Mouse (Mus musculus): ENCODE measurements around the gene Gm17949. TPM values are rescaled to one million over a fixed set of nuclear protein-coding genes. Genes with fewer than 3 reads are reported as not detected.
"Not testable (repeated sequence)": the region's sequence is repeated elsewhere in the genome, so short reads cannot be mapped to it uniquely, and the experiment has no call there.

The Gm17949 gene
- total RNA-seq, 2 experiments from 2014 or later: 0.30 TPM; not detected in 1

DNA sequence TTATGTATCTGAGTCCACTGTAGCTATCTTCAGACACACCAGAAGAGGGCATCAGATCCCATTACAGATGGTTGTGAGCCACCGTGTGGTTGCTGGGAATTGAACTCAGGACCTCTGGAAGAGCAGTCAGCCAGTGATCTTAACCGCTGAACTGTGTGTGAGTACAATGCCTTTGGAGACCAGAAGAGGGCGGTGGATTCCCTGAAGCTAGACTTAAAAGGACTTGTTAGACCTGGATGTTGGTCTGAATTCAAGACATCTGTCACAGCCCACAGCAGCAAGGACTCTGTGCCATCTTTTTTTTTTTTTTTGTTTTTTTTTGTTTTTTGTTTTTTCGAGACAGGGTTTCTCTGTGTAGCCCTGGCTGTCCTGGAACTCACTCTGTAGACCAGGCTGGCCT, 40.4 kb downstream of the Gm17949 start:
- not testable (repeated sequence) for DNase-seq

DNA sequence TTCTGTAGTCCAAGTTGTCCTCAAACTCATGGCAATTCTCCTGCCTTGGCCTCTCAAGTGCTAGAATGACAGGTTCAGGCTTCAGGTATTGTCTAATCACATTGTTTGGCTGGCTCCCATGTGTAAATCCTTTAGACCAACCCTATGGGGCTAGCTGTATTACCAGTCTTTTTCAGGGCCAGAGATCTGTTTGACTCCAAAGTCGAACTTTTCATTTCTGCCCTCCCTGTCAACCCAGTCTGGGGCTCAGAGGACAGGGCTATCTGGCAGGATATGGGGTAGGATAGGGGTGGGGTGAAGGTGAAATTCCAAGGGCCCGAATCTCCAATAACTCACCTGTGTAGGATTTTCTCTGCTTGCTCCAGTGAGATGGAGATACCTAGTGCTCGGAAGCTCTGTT, 45.0 kb downstream of the Gm17949 start:
- DNase-seq: no peak

DNA sequence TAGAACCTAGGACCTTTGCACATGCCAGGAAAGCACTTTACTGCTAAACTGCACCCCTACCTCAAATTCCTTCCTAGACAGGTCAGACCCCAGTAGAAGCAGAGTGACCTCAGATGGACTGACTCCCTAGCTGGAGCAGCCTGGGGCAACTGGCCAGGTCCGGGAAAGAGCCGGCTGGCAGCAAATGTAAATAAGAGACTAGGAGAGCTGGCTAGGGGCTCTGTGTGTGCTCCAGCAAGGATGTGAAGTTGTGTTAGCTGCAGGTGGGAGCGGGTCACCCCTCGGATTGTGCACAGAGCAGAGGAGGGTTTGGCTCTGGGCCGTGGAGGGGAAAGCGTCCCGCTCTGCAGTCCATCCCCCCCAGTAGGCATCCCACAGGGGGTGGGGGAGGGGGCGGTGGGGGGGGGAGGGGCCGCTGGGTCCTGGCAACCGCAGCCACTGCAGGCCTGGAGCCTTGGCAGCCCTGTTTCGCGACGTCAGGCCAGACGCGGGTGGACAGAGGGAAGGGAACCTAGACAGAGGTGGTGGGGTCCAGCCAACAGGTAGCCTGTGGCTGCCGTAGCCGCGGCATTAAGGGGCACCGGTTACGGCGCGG, 47.7 kb downstream of the Gm17949 start, which contains the start of gene Crb3:
TSS of gene Crb3 (plus strand) at position 215 of the 595 bp plus-strand sequence.
- peak; percentile 25 to 31 for DNase-seq

DNA sequence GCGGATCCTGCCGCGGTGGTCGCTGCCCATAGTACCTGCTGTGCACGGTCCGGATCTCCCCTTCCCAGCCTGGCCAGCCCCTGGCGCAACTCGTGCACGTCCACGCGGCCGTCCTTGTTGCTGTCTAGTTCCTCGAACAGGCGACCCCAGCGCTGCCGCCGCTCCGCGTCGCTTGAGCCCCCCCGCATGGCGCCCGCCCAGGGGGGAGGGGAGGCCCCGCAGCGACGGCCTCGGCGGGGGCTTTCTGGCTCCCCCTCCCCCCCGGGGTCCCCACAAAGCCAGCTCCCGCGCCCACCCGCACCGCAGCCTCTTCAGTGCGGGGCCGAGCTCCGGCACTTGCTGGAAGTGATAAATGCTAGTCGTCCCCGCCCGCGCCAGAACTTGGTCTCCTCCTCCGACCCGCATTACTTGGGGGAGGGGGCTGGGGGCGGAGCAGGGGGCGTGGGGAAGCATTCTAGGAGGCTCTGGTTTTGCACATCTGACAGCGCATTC, 48.3 kb downstream of the Gm17949 start, which contains the start of gene Slc25a23:
TSS of gene Slc25a23 (minus strand) at position 378 of the 492 bp plus-strand sequence.
- DNase-seq: peak; percentile 73 to 77

DNA sequence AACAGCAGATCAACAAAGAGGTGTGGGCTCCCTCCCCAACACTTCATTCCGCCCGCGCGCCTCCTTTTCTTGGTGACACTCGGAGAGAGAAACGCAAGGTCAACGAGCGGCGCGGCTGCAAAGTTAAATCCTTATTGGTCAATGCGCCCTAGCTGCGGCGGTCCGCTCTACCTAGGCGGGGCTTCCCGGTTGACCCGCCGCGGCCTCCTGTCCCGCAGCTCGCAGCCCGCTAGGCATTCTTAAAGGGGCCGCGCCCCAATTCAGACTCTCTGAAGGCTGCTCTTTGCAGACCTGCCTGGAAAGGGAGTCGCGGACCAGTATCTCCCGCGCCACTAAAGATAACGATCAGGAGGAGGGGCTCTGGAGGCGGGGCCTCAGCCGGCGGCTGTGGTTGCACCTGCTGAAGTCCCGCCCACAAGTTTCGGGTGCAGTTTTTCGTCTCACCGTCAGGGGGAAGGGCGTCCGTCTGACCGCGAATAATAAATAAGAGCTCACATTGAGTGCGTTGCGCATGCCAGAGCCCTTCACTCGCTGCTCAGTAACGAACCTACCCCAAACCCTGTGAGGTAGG, 49.0 kb downstream of the Gm17949 start:
- DNase-seq: peak; percentile 95 to 96

DNA sequence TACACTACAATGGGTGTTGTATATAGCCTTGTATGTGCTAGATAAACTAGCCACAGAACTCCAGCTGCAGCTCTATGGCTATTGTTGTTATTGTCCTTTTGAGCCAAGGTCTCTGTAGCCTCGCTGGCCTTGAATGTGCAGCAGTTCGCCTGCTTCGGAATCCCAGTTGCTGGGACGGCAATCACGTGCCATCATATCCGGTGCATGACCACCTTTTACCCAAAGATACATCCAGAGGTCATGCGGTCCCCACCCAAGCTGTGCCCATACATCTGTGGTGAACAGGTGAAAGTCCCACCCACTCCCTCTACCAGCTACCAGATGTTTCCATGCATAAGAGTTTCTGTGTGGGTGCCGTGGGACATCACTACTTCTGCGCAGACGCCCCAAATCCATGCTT, 49.8 kb downstream of the Gm17949 start:
- no peak for DNase-seq

DNA sequence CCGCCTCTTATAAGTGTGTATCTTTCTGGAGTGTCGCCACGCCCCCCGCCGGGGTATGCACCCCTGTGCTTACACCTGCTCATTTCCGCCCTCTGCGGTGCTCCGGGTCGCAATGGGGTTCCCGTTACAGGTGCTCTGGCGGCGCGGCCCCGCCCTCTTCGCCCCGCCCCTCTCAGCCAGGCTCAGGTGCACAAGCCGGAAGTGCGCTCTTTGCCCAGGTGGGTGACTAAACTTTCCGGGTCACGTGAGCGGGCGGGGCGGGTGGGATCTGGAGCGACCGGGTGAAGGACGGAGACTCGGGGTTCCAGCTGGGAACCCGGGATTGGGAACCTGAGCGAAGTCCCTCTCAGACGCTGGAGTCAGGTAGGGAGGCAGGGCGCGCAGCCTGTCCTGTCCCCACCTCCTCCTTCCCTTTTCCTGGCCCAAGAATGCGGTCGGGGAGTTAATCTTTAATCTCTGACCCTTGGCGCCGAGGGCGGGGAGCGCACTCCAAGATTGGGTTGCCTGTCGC, 50.8 kb downstream of the Gm17949 start:
- DNase-seq: no peak

DNA sequence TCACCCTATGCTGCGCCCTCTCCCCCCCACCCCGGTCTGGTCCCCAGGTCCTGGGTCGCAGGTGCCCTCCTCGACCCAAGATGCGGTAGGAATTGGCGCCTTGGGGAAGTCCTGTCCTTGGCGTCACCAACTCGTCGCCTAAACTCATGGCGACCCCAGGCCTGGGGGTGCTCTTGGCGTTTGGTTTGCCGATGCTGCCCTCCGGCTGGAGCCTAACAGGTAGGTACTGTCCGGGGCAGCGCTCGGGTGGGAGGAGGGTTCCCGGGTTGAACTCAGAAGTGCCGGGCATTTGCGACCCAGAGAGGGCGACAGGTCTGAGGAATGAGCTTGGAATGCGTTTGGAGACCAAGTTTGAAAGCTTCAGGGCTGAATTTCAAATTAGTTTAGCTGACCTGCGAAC, 51.3 kb downstream of the Gm17949 start:
- no peak for DNase-seq

DNA sequence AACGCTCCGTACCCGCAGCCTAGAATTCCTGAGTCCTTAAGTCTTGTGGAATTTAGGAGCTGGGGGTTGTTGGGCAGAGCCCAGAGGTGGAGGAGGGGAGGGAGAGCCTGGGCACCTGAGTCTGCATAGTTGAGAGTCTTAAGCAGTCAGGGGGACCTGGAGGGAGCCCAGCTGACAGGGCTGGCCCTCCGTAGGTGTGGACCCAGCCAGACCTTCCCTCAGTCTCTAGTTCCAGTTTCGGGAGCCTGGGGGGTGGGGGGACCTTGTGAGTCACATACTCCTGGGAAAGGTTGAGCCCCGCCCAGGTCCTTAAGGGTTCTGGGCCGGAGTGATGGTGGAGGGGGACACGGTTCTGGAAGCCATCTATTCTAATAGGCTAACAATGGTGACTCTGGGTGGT, 51.8 kb downstream of the Gm17949 start:
- no peak for DNase-seq

DNA sequence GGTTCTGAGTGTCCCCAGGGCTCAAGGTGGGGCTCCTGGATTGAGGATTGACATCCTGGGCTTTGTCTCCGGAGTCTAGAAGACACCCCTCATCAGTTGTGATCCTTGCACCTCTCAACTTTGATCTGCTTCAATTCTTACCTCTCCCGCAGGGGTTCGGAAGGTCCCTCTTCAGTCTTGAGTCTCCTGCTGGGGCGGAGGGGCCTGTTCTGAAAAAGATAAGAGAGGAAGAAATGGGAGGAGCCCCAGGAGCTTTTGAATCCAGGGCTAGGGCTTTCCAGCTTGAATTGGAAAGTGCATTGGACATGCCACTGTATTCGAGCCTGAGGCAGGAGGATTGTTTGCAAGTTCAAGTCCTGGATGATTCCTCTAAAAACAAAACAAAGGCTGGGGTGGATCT, 55.6 kb downstream of the Gm17949 start:
- DNase-seq: no peak

DNA sequence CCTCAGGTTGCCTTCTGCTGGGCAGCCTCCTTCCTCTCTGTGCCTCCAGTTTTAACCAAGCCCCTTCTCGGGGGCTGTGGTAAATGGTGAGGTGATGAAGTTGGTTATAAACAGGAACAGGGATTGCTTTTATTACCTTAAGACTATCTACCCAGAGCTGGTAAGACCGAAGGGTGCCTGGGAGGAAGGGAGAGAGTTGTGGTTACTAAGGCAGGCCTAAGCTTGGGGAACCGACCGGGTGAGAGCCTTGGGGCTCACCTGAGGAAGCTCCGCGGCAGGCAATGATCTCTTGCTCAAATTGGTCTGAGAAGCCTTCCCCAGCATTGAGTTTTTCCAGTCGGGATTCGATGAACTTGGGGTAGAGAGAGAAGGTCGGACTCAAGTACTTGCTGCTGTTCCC, 59.0 kb downstream of the Gm17949 start:
- DNase-seq: no peak

DNA sequence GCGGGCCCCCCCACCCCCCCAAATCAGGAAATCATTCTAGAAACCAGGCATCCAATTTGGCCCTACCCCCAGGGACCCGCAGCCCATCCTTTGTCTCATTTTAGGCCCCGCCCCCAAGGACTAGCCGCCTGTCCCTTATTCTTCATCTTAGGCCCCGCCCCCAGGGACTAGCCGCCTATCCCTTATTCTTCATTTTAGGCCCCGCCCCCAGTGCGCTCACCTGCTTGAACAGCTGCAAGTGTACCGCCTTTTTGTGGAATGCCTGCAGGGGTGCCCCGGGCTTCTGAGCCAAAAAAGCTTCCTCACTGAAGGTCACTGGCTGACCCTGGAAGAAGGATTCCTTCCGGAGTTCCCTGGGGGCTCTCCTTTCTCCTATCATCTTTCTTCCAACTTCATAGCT, 59.4 kb downstream of the Gm17949 start:
- DNase-seq: no peak

Other genes starting within 250 kb of the Gm17949 start
- 10 to 100 TPM; 68.6 to 71.1 TPM for gene Dus3l, start 246.7 kb upstream of the Gm17949 start, total RNA-seq (2021)
- gene Prr22, start 241.2 kb upstream of the Gm17949 start, total RNA-seq (2021): 1 to 10 TPM; 1.4 to 1.5 TPM
- gene Rfx2, start 180.5 kb upstream of the Gm17949 start, total RNA-seq (2021): 1 to 10 TPM; 5.0 TPM
- gene Acsbg2, start 137.0 kb upstream of the Gm17949 start, total RNA-seq (2021): not detected
- gene 1700061G19Rik, start 136.0 kb upstream of the Gm17949 start, total RNA-seq (2021): under 1 TPM; 0.17 to 0.23 TPM
- gene Mllt1, start 76.1 kb upstream of the Gm17949 start, total RNA-seq (2021): 10 to 100 TPM; 82.4 to 90.3 TPM
- gene Acer1, start 29.3 kb upstream of the Gm17949 start, total RNA-seq (2021): not detected
- gene Clpp, start 21.2 kb upstream of the Gm17949 start, total RNA-seq (2021): 10 to 100 TPM; 67.4 to 70.4 TPM
- gene Alkbh7, start 14.1 kb upstream of the Gm17949 start, total RNA-seq (2021): 10 to 100 TPM; 20.1 to 26.4 TPM
- not detected for gene Pspn, start 11.5 kb upstream of the Gm17949 start, total RNA-seq (2021)
- 10 to 100 TPM; 54.5 to 59.1 TPM for gene Gtf2f1, start 181 bp upstream of the Gm17949 start, total RNA-seq (2021)
- 100 to 1,000 TPM; 111 to 121 TPM for gene Khsrp, start 20.1 kb downstream of the Gm17949 start, total RNA-seq (2021)
- not detected for gene Slc25a41, start 30.2 kb downstream of the Gm17949 start, total RNA-seq (2021)
- gene Crb3, start 47.6 kb downstream of the Gm17949 start, total RNA-seq (2021): under 1 TPM; 0.47 to 0.63 TPM
- 100 to 1,000 TPM; 363 to 374 TPM for gene Slc25a23, start 48.4 kb downstream of the Gm17949 start, total RNA-seq (2021)
- gene Dennd1c, start 67.0 kb downstream of the Gm17949 start, total RNA-seq (2021): 1 to 10 TPM in 1 of 2 experiments, under 1 TPM in 1; 0.92 to 1.0 TPM
- gene Tubb4a, start 76.3 kb downstream of the Gm17949 start, total RNA-seq (2021): 100 to 1,000 TPM; 553 to 593 TPM
- 1 to 10 TPM in 1 of 2 experiments, under 1 TPM in 1; 0.88 to 1.1 TPM for gene Tnfsf9, start 93.9 kb downstream of the Gm17949 start, total RNA-seq (2021)
- gene Cd70, start 138.3 kb downstream of the Gm17949 start, total RNA-seq (2021): under 1 TPM in 1 of 2 experiments, not detected in 1; 0.57 TPM
- not detected for gene Tnfsf14, start 182.7 kb downstream of the Gm17949 start, total RNA-seq (2021)
- gene C3, start 216.7 kb downstream of the Gm17949 start, total RNA-seq (2021): 1 to 10 TPM; 1.1 to 2.4 TPM
- gene Gpr108, start 237.0 kb downstream of the Gm17949 start, total RNA-seq (2021): 10 to 100 TPM; 23.6 to 25.4 TPM
- 1 to 10 TPM; 7.9 to 8.2 TPM for gene Trip10, start 238.0 kb downstream of the Gm17949 start, total RNA-seq (2021)

Measured in layer of hippocampus, postnatal 36 days (tissue).